Mouse (Mus musculus): ENCODE data around the gene Tbx1.

- TF ChIP-seq CTCF (conservative IDR thresholded peaks at IDR 0.05; ENCODE audit: low read length), result no peak
- TF ChIP-seq POU5F1 (IDR thresholded peaks at IDR 0.05; ENCODE audit: borderline replicate concordance, low read length), result no peak
These were observed 5.5 kb downstream of the Tbx1 start for GRCm38 (mm10) chr16:18584901-18585510.

Measured in E14TG2a.4 (cell line).